Mouse (Mus musculus): ENCODE data around the gene Rmi2. TPM values are rescaled to one million over a fixed set of nuclear protein-coding genes. Genes with fewer than 3 reads are reported as not detected.

Gene Rmi2
- polyA plus RNA-seq (2012; ENCODE audit: insufficient read depth, insufficient read length, low replicate concordance, missing spikeins) = not detected in 2 replicates

DNA sequence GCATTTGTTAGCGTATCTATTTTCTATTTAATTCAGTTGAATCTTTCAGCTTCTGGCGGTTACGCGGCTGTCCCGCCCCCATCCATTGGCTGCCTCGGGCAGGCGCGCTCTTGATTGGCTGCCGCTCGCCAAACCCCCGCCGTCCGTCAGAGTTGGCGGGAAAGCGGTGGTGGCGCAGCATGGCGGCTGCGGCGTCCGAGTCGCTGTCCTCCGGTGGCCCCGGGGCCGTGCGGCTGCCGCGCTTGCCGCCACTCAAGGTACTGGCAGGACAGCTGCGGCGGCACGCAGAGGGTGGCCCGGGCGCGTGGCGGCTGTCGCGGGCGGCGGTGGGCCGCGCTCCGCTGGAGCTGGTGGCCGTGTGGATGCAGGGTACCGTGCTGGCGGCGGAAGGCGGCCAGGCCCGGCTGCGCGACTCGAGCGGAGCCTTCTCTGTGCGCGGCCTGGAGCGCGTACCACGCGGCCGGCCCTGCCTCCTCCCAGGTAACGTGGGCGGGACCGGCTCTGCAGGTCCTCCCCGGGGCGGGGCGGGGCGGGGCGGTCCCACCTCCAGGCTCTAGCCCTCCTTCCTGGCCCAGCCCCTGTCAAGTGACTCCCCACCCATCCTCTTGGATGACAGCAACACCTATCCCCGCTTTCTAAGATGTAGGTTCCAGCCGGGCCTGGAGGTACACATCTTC lies at the start of gene Rmi2:
Gene Rmi2 (plus strand): TSS at position 149 of the 677 bp plus-strand sequence.
- no peak for TF ChIP-seq POLR2A (IDR thresholded peaks at IDR 0.05; ENCODE audit: insufficient read depth, low read depth, low read length)
- no peak for TF ChIP-seq CTCF (IDR thresholded peaks at IDR 0.05; ENCODE audit: insufficient read depth, low read depth, low read length)
- Histone ChIP-seq H3K4me1 (ENCODE audit: control insufficient read depth, insufficient read depth, low read length) (peaks cover 5% of the 10 kb centered on the region; the same call in 1 of the 2 replicates), H3K4me3 (ENCODE audit: insufficient read depth, low read depth, low read length) (peak within 1 kb of the TSS; percentile 99), H3K27ac (ENCODE audit: insufficient read depth, low read depth, low read length) (no peak within 1 kb of the TSS)
- WGBS = 1% methylated on average over 64 of the region's 69 CpGs

DNA sequence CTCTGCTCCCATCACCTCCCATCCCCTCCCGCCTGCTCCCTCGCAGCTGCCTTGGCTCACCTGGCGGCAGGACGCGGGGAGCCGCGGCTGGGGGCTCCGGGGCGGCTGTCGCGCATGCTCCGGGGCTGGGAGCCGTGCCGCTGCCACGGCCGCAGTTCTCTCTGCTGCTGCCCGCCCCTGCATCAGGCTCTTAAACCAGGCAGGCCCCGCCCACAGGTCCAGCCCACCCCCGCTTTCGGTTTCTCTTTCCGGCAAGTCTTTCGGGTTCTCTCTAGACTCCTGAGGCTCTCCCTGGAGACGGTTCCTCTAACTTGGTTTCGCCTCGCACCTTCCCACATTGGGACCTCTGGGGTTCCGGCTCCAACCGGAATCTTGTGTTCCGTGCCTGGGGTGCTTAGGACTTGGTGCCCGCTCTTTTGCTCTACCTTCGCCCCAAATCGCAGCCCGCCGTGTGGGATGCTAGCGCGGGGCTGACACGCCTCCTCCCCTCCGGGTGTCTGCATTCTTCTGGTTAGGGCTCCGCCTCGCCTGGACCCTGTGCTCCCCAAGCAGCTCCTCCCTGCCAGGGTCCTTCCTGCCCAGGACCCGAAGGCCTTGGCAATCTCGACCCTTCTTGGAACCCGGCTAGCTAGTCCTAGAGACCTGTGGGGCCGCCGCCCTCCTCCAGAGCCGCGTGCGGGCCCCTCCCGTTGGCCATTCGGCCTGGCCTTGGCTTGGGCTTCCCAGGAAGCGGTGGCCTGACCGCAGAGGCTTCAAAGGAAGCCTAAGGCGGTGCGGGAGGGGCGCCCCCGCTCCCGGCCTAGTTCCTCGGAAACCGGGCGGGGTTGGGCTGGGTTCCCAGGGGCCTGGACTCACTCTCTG lies 49.3 kb upstream of the Rmi2 start, which contains the start of gene Socs1:
Gene Socs1 (minus strand): TSS at position 166 of the 861 bp plus-strand sequence.
- peaks cover 24% of the 10 kb centered on the region for H3K4me1 ChIP-seq (ENCODE audit: control insufficient read depth, insufficient read depth, low read length)
- no peak for TF ChIP-seq CTCF (IDR thresholded peaks at IDR 0.05; ENCODE audit: insufficient read depth, low read depth, low read length)
- TF ChIP-seq POLR2A (IDR thresholded peaks at IDR 0.05; ENCODE audit: insufficient read depth, low read depth, low read length) = peak; percentile 45; the same call in 1 of the 2 replicates
- peak within 1 kb of the TSS; percentile 69 for H3K4me3 ChIP-seq (ENCODE audit: insufficient read depth, low read depth, low read length)
- under 1% methylated on average over 59 of the region's 59 CpGs for WGBS
- H3K27ac ChIP-seq (ENCODE audit: insufficient read depth, low read depth, low read length) = peak within 1 kb of the TSS; percentile 71

DNA sequence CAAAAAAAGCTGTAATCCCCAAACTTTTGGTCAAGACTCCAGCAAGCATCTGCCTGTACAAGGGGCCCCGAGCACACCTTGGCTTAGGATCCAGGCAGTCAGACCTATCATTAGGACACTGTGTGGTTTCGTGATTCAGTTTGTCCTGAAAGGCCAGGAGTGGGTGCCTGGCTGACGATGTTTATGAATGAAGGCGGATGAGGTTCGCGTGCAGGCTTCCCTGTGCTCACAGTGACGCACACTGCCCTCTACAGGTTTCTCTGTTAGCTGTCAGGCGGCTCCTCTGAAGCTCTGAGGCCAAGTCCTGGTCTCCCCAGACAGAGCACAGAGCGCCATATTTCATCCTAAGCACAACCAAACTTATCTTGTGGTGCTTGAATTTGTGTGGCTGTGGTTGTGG lies 48.6 kb upstream of the Rmi2 start:
- Histone ChIP-seq H3K27ac (ENCODE audit: insufficient read depth, low read depth, low read length) (peak overlapping the region; percentile 71), H3K4me3 (ENCODE audit: insufficient read depth, low read depth, low read length) (peak overlapping the region; percentile 69), H3K4me1 (ENCODE audit: control insufficient read depth, insufficient read depth, low read length) (peaks cover 24% of the 10 kb centered on the region)
- WGBS = under 1% methylated on average over 9 of the region's 9 CpGs
- TF ChIP-seq CTCF (IDR thresholded peaks at IDR 0.05; ENCODE audit: insufficient read depth, low read depth, low read length) = peak; percentile 73
- no peak for TF ChIP-seq POLR2A (IDR thresholded peaks at IDR 0.05; ENCODE audit: insufficient read depth, low read depth, low read length)

DNA sequence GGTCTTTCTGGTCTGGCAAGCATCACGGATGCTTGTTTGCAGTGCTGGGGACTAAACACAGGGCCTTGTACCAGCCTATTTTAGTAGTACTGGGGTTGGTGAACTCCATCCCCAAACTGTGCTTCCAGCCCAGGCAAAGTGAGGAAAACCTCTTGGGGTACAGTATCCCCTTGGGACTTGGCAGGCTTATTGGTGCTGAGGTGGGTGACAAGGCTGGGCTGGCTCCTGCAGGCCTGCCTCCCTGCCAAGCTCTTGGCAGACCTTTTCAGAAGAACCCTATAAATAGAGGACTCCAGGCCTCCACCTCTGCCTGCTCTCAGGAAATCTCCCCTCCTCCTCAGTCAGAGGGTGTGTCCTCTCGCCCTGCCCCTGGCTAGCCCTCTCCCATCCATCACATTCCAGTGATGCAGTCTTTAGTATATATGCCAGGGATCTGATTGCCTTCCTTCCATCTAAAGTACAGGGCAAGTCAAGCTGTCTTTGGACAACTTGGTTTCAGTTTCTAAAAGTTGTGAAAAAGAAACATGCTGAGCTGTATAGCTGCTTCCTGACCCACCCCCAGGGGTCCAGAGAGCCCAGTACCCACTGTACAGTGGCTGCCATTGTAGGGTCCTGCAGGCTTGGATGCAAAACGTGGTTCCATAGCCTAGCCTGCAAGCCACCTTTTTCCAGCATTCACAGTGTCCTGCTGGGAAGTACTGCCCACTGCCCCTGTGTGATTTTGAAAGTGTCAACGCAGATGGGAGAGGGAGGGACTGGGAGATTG lies 47.9 kb upstream of the Rmi2 start:
- no peak overlapping the region for H3K4me3 ChIP-seq (ENCODE audit: insufficient read depth, low read depth, low read length)
- TF ChIP-seq CTCF (IDR thresholded peaks at IDR 0.05; ENCODE audit: insufficient read depth, low read depth, low read length) = no peak
- 68% methylated on average over 4 of the region's 4 CpGs for WGBS
- no peak overlapping the region; the same call in 1 of the 2 replicates for H3K27ac ChIP-seq (ENCODE audit: insufficient read depth, low read depth, low read length)
- H3K4me1 ChIP-seq (ENCODE audit: control insufficient read depth, insufficient read depth, low read length) = peaks cover 24% of the 10 kb centered on the region

DNA sequence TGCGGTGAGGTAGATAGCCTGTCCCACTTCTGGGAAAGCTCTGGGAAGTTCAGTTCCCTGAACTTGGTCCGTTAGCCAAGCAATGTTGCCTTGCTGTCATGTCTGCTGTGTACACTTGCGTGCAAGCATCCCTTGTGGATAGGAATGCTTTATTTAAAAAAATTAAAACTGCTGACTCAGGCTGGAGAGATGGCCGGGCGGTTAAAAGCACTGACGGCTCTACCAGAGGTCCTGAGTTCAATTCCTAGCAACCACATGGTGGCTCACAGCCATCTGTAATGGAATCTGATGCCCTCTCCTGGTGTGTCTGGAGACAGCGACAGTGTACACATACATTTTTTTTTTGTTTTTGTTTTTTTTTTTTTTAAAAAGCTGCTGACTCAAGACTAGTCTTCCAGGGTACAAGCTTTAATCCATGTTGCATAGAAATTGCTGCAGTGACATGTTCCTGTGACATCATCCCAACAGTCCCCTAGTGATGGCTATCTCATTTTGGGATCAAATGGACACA lies 47.3 kb upstream of the Rmi2 start:
- WGBS = 84% methylated on average over 7 of the region's 7 CpGs
- H3K4me3 ChIP-seq (ENCODE audit: insufficient read depth, low read depth, low read length) = no peak overlapping the region
- H3K27ac ChIP-seq (ENCODE audit: insufficient read depth, low read depth, low read length) = no peak overlapping the region
- H3K4me1 ChIP-seq (ENCODE audit: control insufficient read depth, insufficient read depth, low read length) = peaks cover 21% of the 10 kb centered on the region
- no peak for TF ChIP-seq CTCF (IDR thresholded peaks at IDR 0.05; ENCODE audit: insufficient read depth, low read depth, low read length)

DNA sequence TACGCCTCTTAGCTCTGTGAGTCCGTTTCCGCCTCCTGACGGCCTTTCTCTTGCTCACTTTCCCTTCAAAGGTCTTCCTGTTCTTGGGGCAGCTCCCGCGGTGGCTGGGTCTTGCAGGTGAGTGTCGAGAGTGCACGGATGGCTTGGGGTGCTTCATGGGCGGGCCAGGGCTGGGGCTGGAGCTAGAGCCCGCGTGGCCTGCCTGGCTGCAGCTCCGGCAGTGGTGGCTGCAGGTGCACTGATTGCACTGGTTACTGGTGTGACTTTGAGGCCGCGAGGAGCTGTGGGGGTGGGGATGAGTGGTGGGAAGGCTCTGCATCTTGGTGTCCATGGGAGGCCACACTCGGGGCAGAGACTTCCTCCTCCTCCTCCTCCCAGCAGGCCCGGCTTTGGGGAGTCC lies 46.6 kb upstream of the Rmi2 start, which contains the start of gene Tnp2:
Gene Tnp2 (minus strand): TSS at position 390 of the 400 bp plus-strand sequence.
- TF ChIP-seq CTCF (IDR thresholded peaks at IDR 0.05; ENCODE audit: insufficient read depth, low read depth, low read length) (no peak), POLR2A (IDR thresholded peaks at IDR 0.05; ENCODE audit: insufficient read depth, low read depth, low read length) (no peak)
- 71% methylated on average over 16 of the region's 16 CpGs for WGBS
- Histone ChIP-seq H3K4me1 (ENCODE audit: control insufficient read depth, insufficient read depth, low read length) (peaks cover 15% of the 10 kb centered on the region), H3K27ac (ENCODE audit: insufficient read depth, low read depth, low read length) (no peak within 1 kb of the TSS), H3K4me3 (ENCODE audit: insufficient read depth, low read depth, low read length) (no peak within 1 kb of the TSS)

DNA sequence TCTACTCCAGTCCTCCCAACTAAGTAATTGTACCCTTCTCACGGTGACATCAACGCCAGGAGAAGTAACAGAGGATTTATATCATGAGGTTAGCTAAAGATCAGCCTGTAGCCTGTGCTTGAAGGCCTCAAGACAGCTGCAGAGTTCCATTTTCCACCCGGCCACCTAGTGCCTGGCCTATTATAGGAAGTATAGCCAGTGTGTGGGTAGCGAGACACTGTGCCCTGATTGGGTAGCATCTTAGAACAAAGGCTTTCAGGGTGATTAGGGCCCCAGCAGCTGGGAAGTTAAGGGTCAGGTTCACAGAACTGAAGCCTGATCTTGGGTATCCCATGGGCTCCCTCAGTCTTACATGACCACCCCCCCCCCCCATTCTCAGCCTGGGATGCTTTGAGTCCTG lies 46.0 kb upstream of the Rmi2 start:
- Histone ChIP-seq H3K27ac (ENCODE audit: insufficient read depth, low read depth, low read length) (no peak overlapping the region), H3K4me1 (ENCODE audit: control insufficient read depth, insufficient read depth, low read length) (peaks cover 15% of the 10 kb centered on the region), H3K4me3 (ENCODE audit: insufficient read depth, low read depth, low read length) (no peak overlapping the region)
- WGBS = 72% methylated on average over 4 of the region's 4 CpGs
- TF ChIP-seq CTCF (IDR thresholded peaks at IDR 0.05; ENCODE audit: insufficient read depth, low read depth, low read length) (no peak), POLR2A (IDR thresholded peaks at IDR 0.05; ENCODE audit: insufficient read depth, low read depth, low read length) (no peak)

DNA sequence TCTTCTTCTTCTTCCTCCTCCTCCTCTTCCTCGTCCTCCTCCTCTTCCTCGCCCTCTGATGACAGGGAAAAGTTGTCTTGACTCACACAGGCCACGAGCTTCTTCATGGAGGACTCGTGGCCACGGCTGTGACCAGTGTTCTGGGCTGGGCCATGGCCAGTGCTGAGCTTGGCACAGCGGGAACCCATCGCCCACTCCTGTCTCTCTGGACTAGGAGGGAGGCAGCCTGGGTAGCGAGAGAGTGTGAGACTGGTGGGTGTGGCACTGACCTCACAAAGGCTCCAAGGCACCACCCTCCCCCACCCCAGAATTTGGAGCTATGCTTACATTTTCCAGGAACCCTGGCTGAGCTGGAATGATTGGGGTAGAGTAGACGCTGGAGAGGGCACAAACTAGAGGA lies 44.2 kb upstream of the Rmi2 start, which contains the start of gene Prm3:
Gene Prm3 (minus strand): TSS at position 213 of the 400 bp plus-strand sequence.
- Histone ChIP-seq H3K4me3 (ENCODE audit: insufficient read depth, low read depth, low read length) (no peak within 1 kb of the TSS), H3K27ac (ENCODE audit: insufficient read depth, low read depth, low read length) (no peak within 1 kb of the TSS), H3K4me1 (ENCODE audit: control insufficient read depth, insufficient read depth, low read length) (peaks cover 6% of the 10 kb centered on the region)
- WGBS = 80% methylated on average over 9 of the region's 9 CpGs
- TF ChIP-seq CTCF (IDR thresholded peaks at IDR 0.05; ENCODE audit: insufficient read depth, low read depth, low read length) (no peak), POLR2A (IDR thresholded peaks at IDR 0.05; ENCODE audit: insufficient read depth, low read depth, low read length) (no peak)
